Mouse (Mus musculus) G1E (cell line): ENCODE data around the gene Ppil4. TPM values are rescaled to one million over a fixed set of nuclear protein-coding genes. Genes with fewer than 3 reads are reported as not detected.

ENCODE experiments used
- ATAC-seq: 2 replicates; pipeline ENCODE4 v1.8.0; 2016; ENCODE audit warnings: mild to moderate bottlenecking; ENCODE audit not compliant: insufficient number of reproducible peaks, poor library complexity, low FRiP score, severe bottlenecking; ENCODE audit errors: extremely low read depth
- DNase-seq: peaks from one replicate; pipeline ENCODE4 v3.0.0; 2012; ENCODE audit warnings: low spot score
- H3K27me3 ChIP-seq: 2 replicates; pipeline ENCODE4 v1.6.1; 2012; ENCODE audit warnings: mild to moderate bottlenecking, low read length, inconsistent platforms; ENCODE audit not compliant: insufficient read depth
- H3K36me3 ChIP-seq: replicated peaks from 2 replicates; pipeline ENCODE3; 2012; ENCODE audit warnings: mild to moderate bottlenecking, inconsistent platforms
- H3K4me1 ChIP-seq: 2 replicates; pipeline ENCODE4 v1.6.1; 2012; ENCODE audit warnings: low read depth, low read length, inconsistent platforms, mixed read lengths; ENCODE audit not compliant: insufficient read depth
- H3K4me3 ChIP-seq: 2 replicates; pipeline ENCODE4 v1.5.1; 2012; ENCODE audit warnings: low read depth, mild to moderate bottlenecking, inconsistent platforms, low read length, moderate library complexity, mixed read lengths
- H3K9me3 ChIP-seq: replicated peaks from 2 replicates; pipeline ENCODE4 v1.6.1; 2012; ENCODE audit warnings: inconsistent platforms
- CTCF ChIP-seq: IDR thresholded peaks from 2 replicates; pipeline ENCODE4 v1.5.1; 2012; ENCODE audit warnings: low read depth, low read length, inconsistent platforms, mixed read lengths
- GATA1 ChIP-seq: IDR thresholded peaks from 2 replicates; pipeline ENCODE4 v1.6.1; 2012; ENCODE audit warnings: borderline replicate concordance, low read length, inconsistent platforms, mixed read lengths
- GATA2 ChIP-seq: IDR thresholded peaks from 2 replicates; pipeline ENCODE4 v1.6.1; 2012; ENCODE audit warnings: low read depth, low read length, inconsistent platforms, borderline replicate concordance
- POLR2AphosphoS5 ChIP-seq: IDR thresholded peaks from 2 replicates; pipeline ENCODE4 v1.6.1; 2012; ENCODE audit warnings: low read depth, low read length, inconsistent platforms; ENCODE audit not compliant: insufficient replicate concordance
- TAL1 ChIP-seq: conservative IDR thresholded peaks from 2 replicates; pipeline ENCODE4 v1.6.1; 2012; ENCODE audit warnings: low read depth, low read length, inconsistent platforms, mixed read lengths
- polyA plus RNA-seq: library from polyadenylated mRNA; stranded (reverse); fragments of >175 nt; gene quantifications from 2 replicates; pipeline ENCODE4 v1.2.3, GENCODE M21; 2012
- total RNA-seq, 2 experiments: library from RNA; stranded (forward) in 1 of 2; stranded (reverse) in 1 of 2; fragments of 200-1000 nt in 1 of 2; fragments of >200 nt in 1 of 2; fragmentation: Nextera tagmentation in 1 of 2; gene quantifications; 2 replicates each; pipeline ENCODE4 v1.2.3; 2014 to 2017

The Ppil4 gene
- total and polyA plus RNA-seq, 3 experiments = 7.3 to 97.7 (median 62.1) TPM

DNA sequence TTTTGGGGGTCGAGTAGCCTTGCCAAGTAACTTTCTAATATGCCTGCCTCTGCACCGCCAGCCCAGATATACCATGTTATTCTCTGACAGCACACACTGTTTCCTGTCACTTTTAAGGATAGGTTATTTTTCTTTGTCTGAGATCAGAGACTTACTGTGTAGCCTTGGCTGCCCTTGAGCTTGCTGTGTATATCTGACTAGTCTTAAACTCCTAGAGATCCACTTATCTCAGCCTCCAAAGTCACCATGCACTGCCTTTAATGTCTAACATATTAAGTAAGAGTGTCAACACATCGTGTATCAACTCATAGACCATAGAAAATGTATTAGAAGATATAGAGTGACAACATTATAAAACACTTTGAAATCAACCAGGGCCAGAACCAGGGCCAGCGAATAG, 26.9 kb downstream of the Ppil4 start:
- ATAC-seq (no peak), DNase-seq (no peak)
- Histone ChIP-seq H3K9me3 (no peaks in the 10 kb centered on the region), H3K36me3 (peaks cover 90% of the 10 kb centered on the region), H3K27me3 (no peaks in the 10 kb centered on the region), H3K4me3 (no peak overlapping the region), H3K4me1 (peaks cover 3% of the 10 kb centered on the region; the same call in 1 of the 2 replicates)
- no peak for TF ChIP-seq TAL1
- no peak for TF ChIP-seq GATA2
- no peak for TF ChIP-seq POLR2AphosphoS5
- no peak for TF ChIP-seq CTCF
- TF ChIP-seq GATA1 = no peak

GRCm38 (mm10) chr10:7820171-7820570, 27.5 kb downstream of the Ppil4 start:
- Histone ChIP-seq H3K27me3 (no peaks in the 10 kb centered on the region), H3K36me3 (peaks cover 92% of the 10 kb centered on the region), H3K9me3 (no peaks in the 10 kb centered on the region), H3K4me3 (no peak overlapping the region), H3K4me1 (peaks cover 3% of the 10 kb centered on the region; the same call in 1 of the 2 replicates)
- TF ChIP-seq GATA1 = no peak
- TF ChIP-seq POLR2AphosphoS5 = no peak
- no peak for TF ChIP-seq CTCF
- TF ChIP-seq TAL1 = no peak
- ATAC-seq (no peak), DNase-seq (no peak)

GRCm38 (mm10) chr10:7821981-7822380, 29.3 kb downstream of the Ppil4 start:
- no peak for DNase-seq
- no peaks in the 10 kb centered on the region for H3K9me3 ChIP-seq
- TF ChIP-seq GATA2 = no peak
- no peak for TF ChIP-seq CTCF
- TF ChIP-seq TAL1 = no peak
- no peak for TF ChIP-seq GATA1
- peaks cover 3% of the 10 kb centered on the region; the same call in 1 of the 2 replicates for H3K4me1 ChIP-seq
- H3K36me3 ChIP-seq = peaks cover 90% of the 10 kb centered on the region
- H3K27me3 ChIP-seq = no peaks in the 10 kb centered on the region
- ATAC-seq = no peak
- H3K4me3 ChIP-seq = no peak overlapping the region

DNA sequence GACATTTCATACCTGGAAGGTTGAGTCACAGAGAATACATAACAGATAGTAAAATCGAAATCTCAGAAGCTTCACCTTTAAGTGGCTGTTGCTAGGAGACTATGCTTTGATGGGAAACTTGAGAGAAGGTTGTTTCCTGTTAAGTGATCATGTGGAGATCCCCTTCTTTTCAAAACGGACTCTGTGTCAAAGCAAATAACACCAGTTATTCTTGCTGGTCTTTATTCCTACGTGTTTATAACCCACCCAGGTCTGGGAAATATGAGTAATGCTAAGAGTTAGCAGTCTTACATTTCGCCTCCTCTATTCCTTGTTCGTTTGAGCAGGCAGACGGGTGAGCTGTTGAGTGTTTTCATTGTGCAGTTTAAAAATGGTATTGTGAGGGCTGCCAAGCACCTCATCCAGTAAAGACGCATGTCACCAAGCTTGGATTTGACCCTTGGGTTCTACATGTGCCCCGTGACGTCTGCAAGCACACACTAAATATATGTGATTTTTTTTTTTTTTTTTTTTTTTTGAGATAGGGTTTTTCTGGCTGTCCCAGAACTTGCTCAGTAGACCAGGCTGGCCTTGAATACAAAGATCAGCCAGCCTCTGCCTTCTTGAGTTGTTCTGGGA, 32.1 kb downstream of the Ppil4 start:
- ATAC-seq (no peak), DNase-seq (no peak)
- no peaks in the 10 kb centered on the region for H3K9me3 ChIP-seq
- no peak overlapping the region for H3K4me3 ChIP-seq
- no peaks in the 10 kb centered on the region for H3K27me3 ChIP-seq
- peaks cover 80% of the 10 kb centered on the region for H3K36me3 ChIP-seq
- H3K4me1 ChIP-seq = peaks cover 3% of the 10 kb centered on the region; the same call in 1 of the 2 replicates
- no peak for TF ChIP-seq CTCF
- TF ChIP-seq POLR2AphosphoS5 = no peak
- no peak for TF ChIP-seq GATA1
- no peak for TF ChIP-seq GATA2
- TF ChIP-seq TAL1 = no peak

DNA sequence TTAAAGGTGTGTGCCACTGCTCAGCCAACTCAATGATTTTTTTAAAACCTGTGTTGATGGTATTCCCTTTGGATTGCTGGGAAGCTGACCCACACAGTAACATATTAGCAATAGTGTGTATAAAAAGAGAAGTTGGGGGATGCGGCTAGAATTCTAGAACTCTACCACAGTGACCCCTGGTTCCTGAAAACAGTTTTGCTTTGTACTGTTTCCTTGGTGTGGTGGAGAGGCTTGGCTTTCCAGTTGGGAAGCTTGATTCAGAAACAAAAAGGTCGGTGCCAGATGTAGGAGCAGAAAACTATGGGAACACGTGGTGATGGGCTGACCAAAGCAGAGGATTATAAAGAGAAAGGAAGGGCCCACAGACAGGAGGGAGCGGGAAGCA, 32.6 kb downstream of the Ppil4 start:
- no peaks in the 10 kb centered on the region for H3K4me1 ChIP-seq
- H3K9me3 ChIP-seq = no peaks in the 10 kb centered on the region
- H3K27me3 ChIP-seq = no peaks in the 10 kb centered on the region
- ATAC-seq (no peak), DNase-seq (no peak)
- no peak for TF ChIP-seq POLR2AphosphoS5
- TF ChIP-seq CTCF = no peak
- no peak for TF ChIP-seq GATA1
- TF ChIP-seq TAL1 = no peak
- no peak for TF ChIP-seq GATA2
- peaks cover 75% of the 10 kb centered on the region for H3K36me3 ChIP-seq
- no peak overlapping the region for H3K4me3 ChIP-seq

GRCm38 (mm10) chr10:7826106-7826505, 33.4 kb downstream of the Ppil4 start:
- TF ChIP-seq GATA1 (no peak), TAL1 (no peak), GATA2 (no peak), CTCF (no peak), POLR2AphosphoS5 (no peak)
- Histone ChIP-seq H3K36me3 (peaks cover 66% of the 10 kb centered on the region), H3K9me3 (no peaks in the 10 kb centered on the region), H3K4me3 (no peak overlapping the region), H3K4me1 (no peaks in the 10 kb centered on the region), H3K27me3 (no peaks in the 10 kb centered on the region)
- ATAC-seq (no peak), DNase-seq (no peak)
